Mouse (Mus musculus) megakaryocyte, embryonic 14.5 days (primary cell): ENCODE measurements at regions not wholly inside any gene's neighbourhood (a gene's known extent, or its start where the extent isn't known, plus 50 kb on each side); places are given as distances from the start of the nearest gene placed in this dataset.

Source experiments
- FLI1 ChIP-seq: IDR thresholded peaks from 2 replicates; pipeline ENCODE4 v1.6.1; 2012; ENCODE audit warnings: low read length, inconsistent platforms, mixed read lengths
- GATA1 ChIP-seq: IDR thresholded peaks from 3 replicates; pipeline ENCODE4 v1.6.1; 2012; ENCODE audit warnings: mixed read lengths, low read length, inconsistent platforms, borderline replicate concordance

DNA sequence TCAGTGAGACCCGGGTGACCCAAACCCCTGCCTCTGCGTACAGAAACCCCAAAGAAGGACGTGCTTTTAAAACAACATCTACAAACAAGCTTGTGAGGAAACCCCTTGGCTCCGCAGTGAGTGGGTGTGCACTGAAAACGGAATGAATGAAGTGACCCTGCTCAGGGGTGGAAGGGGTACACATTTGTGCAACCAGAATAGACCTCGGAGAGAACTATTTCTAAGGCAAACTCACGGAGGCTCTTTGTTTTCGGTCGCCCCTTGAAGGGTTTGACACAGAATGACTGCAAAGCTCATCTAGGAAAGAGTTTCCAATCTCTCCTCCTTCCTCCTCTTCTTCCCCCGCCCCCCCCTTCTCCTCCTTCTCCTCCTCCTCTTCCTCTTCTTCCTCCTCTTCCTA lies 382.5 kb downstream of the Sox9 start:
- TF ChIP-seq GATA1 (no peak), FLI1 (no peak)
